Mouse (Mus musculus) adrenal gland, adult 2 months (tissue): Measurements from ENCODE around the gene Styx. TPM values are rescaled to one million over a fixed set of nuclear protein-coding genes. Genes with fewer than 3 reads are reported as not detected.
"Not testable (repeated sequence)": the region's sequence is repeated elsewhere in the genome, so short reads cannot be mapped to it uniquely, and the experiment has no call there.

Experiments used
- DNase-seq: peaks from one replicate; pipeline ENCODE4 v3.0.0; 2021
- polyA plus RNA-seq: library from polyadenylated mRNA; depleted of rRNA; stranded (reverse); fragments of >200 nt; gene quantifications from 2 replicates; pipeline ENCODE4 v1.2.3, GENCODE M21; 2012
- total RNA-seq, 2 experiments: library from RNA; stranded (reverse); gene quantifications; 2 replicates each; pipeline ENCODE4 v1.2.3; 2021

The Styx gene
- total and polyA plus RNA-seq, 3 experiments, result 22.3 to 28.1 (median 26.2) TPM

DNA sequence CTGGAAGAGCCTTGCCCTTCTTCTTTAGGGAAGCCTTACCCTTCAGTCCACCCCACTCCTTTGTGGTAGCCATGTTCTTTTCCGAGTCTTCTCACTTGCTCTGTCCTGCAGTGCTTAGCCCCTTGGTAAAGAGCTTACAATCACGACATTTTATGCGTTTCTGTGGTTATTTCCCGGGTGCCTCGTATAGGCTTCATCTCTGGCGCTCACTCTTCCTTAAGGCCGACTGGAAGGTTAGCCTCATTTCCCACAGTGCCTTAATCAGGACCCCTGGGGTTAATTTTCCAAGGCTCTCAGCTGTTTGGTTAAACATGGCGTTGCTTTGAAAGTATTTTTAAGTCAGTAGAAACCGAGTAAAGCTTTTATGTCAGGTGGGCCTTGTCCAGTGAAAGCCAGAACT, 88.5 kb downstream of the Styx start:
- DNase-seq, result no peak

DNA sequence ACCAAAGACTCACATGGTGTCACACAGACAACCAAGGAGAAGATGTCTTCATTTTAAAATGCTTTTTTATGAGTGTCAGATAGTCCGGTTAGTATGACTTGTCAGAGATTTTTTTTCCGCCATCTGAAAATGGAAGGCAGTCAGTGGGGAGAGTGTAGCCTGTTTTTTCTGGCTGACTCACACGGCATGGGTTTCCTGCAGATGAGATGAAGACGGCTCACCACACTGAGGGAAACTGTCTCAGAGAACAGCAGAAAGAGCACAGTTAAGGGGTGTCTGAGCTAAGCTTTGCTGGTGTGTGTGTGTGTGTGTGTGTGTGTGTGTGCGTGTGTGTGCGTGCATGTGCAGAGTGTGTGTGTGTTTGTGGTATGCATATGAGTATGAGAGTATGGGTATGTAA, 90.4 kb downstream of the Styx start:
- DNase-seq, result no peak

DNA sequence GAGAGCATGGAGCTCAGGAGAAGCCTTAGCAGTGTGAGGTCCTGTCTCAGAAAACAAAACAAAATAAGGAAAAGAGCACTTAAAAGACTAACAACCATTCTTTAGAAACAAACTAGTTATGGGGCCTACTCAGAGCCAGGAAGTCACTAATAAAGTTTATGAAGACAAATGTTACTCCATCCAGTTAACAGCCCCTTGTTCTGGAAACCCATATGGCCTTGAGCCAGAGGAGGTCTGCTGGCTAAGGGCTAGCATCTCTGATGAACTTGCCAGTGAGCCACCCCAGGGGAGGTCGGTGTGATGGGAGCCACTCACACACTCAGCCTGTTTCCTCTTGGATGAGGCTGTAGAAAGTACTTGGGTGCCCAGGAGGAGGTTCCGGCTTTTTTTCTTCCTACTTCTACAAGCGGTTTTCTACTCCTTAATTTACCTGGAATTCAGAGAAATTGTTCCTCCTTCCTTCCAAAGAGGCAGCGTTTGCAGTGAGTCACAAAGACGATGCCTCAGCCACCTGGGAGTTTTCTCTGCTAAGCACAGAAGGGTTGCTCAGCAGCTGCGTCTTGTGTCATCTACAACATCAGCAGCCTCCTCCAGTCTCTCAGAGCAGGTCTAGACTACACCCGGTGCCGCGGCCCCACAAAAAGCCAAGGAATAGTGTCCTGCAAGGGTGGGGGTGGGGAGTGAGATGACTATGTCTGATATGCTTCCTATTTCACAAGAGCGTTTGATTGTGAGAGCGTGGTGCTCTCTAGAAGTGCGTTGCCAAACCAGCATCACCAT, 92.1 kb downstream of the Styx start:
- DNase-seq, result no peak

DNA sequence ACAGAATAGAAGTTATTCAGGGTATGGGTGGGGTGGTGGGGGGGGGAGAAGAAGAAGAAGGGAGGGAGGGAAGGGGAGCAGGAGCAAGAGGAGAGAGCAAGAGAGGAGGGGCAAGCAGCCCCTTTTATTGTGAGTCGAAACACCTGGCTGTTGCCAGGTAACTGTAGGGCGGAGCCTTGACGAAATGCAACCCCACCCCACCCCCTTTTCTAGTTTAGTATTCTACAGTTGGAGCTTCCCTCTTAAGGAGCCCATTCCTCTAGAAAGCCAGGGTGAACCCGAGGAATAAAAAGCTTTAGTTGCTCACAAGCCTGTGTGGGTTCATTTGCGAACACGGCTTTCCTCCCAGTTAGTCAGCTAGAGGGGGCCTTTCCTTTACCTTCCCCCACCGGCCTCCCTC, 94.0 kb downstream of the Styx start:
- no peak for DNase-seq

DNA sequence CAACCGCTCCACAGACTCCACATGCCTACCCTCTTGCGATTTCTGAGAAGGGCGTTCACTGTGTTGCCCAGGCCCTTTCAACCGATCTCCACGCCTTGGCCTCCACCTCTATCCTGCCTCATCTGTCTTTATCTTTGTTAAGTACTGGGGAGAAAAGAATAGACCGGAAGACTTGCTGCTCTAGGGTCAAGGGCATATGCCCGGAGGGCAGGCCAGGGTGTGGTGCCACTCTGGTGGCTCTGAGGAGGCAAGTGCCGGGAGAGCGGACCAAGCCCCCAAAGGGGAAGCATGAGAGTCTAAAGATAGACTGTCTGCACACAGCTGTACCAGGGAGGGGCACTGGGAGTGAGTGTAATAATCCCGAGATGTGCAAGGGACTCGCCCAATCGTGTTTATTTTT, 94.6 kb downstream of the Styx start:
- no peak for DNase-seq

DNA sequence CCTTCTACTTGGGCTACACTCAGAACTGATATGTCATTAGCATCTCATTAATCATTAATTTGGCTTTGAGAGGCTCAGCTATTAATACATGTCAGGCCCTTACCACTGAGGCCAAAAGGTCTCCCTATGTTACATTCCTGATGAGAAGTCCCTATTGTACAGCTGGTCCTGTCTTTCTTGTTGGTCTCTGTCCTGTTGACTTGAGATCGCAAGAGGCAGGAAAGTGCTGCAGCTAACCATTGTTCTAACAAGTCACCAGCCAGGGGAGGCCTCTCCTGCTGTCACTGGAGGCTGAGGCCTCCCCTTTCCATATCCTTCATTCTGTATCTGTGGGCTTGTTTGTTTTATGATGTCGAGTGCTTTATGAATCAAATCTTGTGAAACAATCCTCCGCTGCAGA, 95.9 kb downstream of the Styx start:
- DNase-seq, result no peak

DNA sequence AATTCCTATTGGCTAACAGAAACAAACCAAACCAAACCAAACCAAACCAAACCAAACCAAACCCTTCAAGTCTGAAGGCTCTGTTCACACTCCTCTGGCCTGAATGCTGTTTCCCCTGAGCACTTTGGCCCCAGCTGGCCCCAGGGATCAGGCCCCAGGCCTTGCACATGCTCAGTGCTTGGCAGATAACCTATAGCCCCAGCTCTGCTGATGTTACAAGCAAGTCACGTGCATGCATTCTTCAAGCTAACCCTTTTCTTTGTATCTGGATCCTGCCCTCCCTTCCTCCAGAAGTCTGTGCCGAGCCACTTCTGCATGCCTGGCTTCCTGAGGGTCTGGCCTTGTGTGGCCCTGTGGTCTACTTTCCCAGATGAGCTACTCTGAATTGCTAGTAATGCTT, 100.2 kb downstream of the Styx start:
- no peak for DNase-seq

DNA sequence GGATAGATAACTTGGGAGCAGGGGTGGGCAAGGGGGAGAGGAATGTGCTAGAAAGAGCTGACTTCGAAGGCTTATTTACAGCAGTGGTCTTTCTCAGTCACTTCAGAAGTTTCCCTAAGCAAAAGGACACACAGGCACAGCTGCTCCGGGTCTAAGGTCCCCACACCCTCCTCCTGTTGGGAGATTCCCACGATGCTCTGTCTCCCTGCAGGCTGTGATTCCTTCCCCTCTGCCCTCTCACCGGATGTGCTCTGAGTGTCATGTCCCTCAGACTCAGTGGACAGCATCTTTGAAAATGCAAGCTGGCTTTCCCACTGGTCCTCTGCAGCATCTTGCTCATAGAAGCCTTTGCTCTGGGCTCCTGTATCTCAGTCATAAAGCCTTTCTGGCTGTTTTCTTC, 101.3 kb downstream of the Styx start:
- DNase-seq, result no peak

DNA sequence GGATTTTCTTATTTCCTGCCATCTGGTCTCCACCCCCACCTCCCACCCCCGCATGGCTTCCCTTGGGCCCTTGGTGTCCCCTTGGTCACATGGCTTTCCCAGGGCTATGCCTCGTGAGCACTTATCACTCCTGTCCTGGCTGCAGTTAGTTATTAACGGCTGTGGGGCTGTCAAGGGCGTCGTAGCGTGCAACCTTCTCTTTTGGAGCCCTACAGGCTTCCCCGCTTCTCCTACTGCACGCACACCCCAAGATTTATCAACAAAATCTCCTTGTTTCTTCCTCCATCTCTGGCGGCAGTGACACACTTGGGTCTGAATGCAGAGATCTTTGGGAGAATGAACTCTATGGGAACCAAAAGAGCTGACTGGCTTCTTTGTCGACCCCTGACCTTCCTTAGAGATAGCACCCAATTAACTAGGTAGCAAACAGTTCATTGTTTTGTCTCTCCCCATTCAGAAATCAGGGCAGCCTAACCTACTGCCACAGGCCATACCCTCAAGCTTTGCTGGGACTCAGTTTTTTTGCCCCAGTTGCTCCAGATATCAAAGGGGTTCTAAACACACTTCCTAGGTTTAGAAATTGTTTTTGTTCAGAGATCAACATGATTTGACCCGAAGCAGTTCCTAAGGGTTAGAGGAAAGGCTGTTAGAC, 102.1 kb downstream of the Styx start:
- peak; percentile 28 for DNase-seq

DNA sequence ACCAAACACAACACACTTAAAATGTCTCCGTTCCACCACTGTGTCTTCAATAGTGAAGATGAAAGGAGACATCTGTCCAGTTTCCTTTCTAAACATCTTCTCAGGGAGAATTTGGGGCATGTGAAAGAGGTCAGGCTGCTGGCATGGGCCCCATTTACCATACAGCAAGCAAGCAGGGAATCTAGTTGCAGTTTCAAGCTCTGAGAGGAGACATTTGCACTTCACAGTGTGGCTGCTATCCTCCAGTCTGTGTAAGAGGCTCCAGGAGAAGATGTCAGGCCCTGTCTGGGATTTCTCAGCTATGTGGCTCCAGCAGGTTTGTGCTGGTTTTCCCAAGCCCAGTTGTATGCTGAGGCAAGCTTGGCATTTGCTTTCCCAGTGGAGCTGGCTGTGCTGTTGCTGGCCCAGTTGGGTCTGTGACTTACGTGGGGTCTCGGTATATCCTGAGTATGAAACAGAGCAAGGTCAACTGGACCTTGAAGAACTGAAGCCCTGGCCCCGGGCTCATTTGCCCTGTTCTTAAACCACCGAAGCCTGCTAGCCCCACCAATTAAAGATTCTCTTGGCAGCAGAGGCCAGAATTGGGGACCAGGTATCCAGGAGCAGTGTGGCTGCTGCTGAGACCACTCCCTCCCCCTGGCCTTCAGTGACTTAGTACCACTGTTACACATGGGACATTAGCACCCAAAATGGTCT, 102.8 kb downstream of the Styx start:
- DNase-seq, result no peak

DNA sequence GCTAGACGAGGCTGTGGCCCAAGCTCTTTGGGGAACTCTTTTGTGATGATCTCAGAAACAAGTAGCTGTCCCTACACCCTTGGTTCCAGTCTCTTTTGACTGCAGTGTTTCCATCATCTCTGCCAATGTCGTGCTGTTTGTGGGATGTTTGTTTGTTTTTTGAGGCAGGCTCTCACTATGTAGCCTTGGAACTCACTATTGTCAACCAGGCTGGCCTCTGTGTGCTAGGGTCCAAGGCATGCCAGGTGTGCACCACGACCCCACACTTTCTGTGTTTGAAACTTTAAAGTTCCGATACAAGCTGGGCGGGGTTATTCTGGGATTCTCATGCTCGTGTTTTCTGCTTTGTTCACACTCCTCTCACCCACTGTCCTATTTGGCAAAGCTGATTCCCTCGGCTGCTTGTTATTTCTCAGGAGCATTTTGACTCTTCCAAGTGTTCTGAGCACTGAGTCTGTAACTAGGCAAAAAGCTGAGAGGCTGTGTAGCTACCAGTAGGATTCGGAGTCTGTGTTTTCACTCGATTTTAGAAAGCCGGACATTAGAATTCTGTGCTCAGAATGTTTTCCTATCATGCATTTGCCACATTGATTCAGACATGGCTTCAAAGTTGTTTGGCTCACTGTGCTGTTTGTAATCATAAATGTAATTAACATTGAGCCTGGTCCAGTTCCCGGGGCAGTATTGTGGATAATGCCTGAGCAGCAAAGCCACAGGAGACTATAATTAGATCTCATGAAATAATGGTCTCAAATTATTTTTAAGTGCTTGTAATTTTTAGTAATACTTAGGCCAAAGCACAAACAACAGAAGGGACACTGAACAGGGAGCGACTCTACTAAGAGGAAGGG, 105.0 kb downstream of the Styx start:
- DNase-seq, result no peak

DNA sequence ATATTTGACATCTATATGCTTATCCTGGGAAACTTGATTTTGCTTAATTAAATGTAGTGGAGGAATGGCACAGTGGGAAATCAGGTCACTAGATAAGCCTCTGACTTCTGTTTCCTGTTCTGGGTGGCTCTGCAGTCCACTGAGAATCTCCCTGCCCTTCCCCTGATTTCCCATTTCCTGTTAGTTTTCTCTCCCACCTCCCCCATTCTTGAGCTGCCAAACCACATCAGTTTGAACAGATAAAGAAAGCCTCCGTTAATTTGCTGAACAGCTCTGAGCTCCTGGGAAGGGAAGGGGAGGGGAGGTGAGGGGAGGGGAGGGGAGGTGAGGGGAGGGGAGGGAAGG, 105.6 kb downstream of the Styx start:
- DNase-seq, result no peak

DNA sequence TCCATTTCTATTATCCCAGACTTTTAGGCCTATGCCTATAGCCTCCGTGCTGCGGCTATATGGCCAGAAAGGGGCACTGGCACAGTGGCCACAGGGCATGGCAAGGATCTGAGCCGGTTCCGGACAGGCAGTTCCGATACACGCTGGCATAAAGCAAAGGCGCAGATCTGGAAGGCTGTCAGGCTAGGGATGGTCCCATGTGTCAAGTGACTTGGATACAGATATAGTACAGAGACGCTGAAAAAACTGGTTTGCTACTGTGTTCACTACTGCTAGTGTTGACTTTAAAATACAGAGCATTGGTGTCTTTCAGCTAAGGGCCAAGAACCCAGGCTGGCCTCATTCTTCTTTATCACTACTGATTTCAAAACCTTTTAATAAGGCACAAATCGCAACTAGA, 106.1 kb downstream of the Styx start:
- DNase-seq, result no peak

DNA sequence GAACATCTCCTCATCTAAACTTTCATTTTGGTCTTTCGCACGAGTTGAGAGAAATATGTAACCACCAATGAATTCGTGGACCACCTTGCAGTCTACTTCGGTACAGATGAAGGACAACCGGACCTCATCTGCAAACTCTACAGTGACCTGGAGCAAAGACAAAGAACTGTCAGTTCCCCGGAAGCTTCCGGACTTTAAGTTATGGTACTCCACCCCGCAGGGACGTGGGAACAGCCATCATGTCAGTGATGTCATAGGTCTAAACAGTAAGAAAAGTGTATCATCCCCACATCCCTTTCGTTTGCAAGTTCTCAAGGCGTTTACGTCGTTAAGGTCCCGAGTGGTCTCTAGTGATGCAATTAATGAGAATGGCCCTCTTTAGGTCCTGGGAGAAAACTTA, 109.0 kb downstream of the Styx start:
- no peak for DNase-seq

DNA sequence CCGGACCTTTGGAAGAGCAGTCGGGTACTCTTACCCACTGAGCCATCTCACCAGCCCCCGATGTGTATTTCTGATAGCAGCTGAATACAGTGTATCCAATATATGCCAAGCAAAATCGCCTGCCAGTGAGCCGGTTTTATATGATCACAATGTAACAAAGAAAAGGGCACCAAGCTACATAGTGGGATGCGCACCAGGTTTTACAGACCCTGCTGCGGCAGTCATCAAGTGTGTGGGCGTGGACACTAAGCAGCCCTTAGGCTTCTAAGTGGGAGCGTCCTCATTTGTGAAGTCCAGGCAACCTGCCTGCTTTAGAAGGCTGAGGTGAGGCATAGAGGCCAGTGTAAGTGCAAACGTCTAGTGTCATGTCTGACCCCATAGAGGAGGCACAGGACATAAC, 109.6 kb downstream of the Styx start:
- DNase-seq, result no peak

DNA sequence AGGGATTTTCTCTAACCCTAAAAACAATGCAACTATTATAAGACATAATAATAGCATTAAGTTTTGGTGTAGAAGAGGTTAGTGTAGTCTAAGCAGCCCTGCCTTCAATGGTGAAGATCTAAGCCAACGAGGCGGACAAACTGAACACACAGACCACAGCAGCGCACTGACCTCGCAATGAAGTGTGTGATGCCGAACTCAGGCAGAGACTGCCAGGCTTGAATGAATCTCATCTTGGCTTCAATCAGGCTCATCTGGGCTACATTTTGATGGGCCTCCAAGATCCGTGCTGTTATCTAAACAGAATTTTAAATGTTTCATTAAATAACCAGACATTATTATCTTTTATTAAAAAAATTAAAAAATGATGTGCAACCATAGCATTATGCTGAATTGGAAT, 111.1 kb downstream of the Styx start:
- DNase-seq, result no peak

DNA sequence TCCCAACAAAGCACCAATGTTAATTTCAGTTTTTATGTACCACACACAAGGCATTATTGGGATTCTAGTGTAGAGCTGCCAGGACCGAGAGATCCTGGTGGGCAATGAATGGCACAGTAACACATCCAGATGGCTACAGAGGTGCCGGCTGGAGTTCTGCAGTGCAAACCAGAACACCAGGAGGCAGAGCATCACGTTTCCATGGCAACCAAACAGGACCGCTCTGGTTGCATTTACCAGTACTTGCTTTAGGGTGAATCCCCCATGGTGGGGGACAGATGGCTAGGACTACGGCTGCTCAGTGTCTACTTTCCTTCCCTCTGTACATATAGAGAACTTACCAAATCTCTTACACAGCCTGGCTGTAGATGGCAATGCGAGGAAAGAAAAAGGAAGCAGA, 111.5 kb downstream of the Styx start:
- DNase-seq, result no peak

DNA sequence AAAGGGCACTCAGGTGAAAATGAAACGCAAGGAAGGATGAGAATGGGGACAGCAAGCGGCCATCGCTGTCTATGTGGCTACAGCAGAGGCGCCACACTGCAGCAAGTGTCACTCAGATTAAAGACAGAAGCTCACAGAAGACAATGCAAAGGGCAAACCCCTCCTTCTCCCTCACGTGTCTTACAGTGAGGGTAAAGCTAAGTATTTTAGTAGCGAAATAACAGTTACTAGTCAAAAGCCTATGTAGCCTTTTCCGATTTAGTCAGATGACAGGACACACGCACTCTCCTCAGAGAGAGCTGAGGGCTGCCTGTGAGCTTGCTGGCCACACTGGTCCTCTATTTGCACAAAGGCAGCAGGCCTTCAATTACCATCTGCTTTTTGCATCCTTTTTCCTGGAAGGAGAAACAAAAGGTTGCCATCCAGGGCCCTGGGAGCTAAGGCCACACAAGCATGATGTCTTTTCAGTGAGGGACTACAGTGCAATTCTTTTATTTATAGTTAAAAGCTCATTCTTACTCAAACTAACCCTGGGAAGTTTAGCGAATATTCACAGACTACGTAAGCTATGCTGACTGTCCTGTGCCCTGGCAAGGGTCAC, 112.1 kb downstream of the Styx start:
- no peak for DNase-seq

DNA sequence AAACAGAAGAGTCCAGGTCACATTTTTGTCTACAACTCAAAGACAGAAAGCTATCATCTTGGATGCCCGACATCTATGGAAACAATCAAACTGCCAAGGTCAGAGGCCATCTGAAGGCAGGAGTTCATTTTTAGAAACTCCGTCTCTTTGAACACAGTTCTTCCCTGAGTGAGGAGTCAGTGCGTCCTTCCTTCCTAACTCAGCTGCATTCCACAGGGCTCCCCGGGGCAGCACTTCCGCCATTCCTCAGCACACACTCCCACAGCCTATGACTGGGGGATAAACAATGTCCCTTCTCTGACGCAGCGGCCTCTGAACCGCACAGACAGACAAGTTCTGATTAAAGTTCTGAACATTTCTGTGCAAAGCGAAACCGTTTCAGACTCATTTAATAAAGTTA, 112.7 kb downstream of the Styx start:
- DNase-seq, result peak; percentile 78

DNA sequence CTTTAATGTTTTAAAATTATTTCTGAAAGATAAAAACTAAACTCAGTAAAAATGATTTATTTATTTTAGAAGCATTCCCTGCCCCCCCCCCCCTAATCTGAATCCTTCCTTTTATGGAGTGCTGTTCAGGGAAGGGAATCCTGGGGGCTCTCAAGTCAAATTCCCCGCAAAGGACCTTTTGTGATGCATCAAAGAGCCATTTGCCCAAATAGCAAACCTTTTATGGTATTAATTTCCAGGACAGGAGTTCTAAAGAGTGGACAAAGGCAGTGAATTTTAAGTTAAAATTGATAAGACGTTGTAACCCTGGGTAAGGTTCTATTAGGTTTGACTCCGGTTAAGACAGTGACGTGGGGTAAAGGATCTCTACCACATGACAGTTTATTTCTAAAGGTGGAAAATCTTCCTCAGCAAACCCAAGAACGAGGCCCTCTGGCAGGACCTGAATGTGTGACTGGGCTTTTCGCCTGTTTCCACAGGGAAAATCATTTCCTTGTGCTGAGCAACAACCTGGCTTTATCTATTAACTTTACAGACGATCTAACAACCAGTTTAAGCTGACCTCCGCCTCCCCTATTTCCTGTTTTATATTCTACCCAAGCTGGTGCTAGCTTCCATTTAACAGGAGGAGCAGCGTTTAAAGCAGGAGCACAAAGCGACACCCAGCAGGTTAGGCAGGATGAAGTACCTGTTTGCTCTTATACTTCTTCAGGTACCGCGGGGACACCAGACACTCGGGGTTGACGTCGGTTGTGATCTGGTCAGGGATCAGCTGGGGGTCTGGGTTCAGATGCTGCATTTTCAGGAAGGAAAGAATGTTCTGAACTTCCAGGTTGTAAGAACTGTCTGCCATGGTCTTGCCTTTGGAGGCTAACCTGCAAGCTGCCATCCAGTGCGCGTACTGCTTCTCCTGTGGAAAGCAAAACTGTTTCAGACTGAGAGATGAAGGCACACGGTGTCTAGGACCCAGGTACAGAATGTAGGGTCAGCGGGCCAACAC, 113.4 kb downstream of the Styx start:
- no peak for DNase-seq

DNA sequence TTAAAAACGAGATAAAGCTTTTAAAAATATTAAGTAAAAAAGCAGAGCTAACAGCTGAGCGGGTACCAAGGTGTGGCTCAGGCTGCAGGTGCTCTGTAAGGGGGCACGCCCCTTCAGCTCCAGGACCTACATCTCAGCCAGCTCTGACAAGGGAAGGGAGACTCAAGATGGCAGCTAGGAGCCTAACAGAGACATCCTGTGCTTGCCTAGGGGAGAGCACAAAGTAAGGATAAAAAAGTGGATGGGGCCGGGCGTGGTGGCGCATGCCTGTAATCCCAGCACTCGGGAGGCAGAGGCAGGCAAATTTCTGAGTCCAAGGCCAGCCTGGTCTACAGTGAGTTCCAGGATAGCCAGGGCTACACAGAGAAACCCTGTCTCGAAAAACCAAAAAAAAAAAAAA, 115.5 kb downstream of the Styx start:
- not testable (repeated sequence) for DNase-seq
